Comparison of ENCODE assay signal across 8 mouse cellular contexts in genomic region chr2:167421330-167422149, GRCm38 (mm10). TPM values are rescaled to one million over a fixed set of nuclear protein-coding genes. Genes with fewer than 3 reads are reported as not detected.
DNase-seq lines count a peak whose midpoint lies in the region; ATAC-seq and TF ChIP-seq lines count a peak whose summit lies in the region.

Slc9a8 (plus strand) TSS chr2:167421712.

- peak within 1 kb of the TSS; percentile 96 for H3K27ac ChIP-seq in bone marrow, adult 2 months (ENCODE audit: control insufficient read depth, insufficient read depth, low read depth, low read length, poor library complexity)
- H3K27ac ChIP-seq in embryonic facial prominence, embryonic 15.5 days (replicated peaks) = peak within 1 kb of the TSS; percentile 98
- peak within 1 kb of the TSS; percentile 98 for H3K27ac ChIP-seq in kidney, embryonic 14.5 days (ENCODE audit: low read depth, low read length)
- peak within 1 kb of the TSS; percentile 98 for H3K27ac ChIP-seq in limb, embryonic 15.5 days

- peak; percentile 98 for DNase-seq in 3T3-L1 (ENCODE audit: low read depth, low spot score)
- peak; percentile 96 for DNase-seq in heart, adult 9 months (ENCODE audit: low spot score in 2 of 2)
- peak; percentile 89 to 90 for DNase-seq in monocyte, adult 2 months (ENCODE audit: low read depth in 1 of 2, low spot score in 2 of 2)
- DNase-seq in spleen, postnatal 36 days (ENCODE audit: low spot score in 2 of 2) = peak; percentile 92 to 93

- TF ChIP-seq POLR2A in bone marrow, adult 2 months (IDR thresholded peaks at IDR 0.05; ENCODE audit: borderline replicate concordance, control insufficient read depth, low read depth, low read length) = peak; percentile 82; the same call in 1 of the 2 replicates

- ATAC-seq in embryonic facial prominence, embryonic 15.5 days (ENCODE audit: insufficient number of reproducible peaks, low FRiP score, low TSS enrichment, low read depth) = peak; percentile 96
- peak; percentile 97 for ATAC-seq in kidney, embryonic 14.5 days (ENCODE audit: low FRiP score, low TSS enrichment)
- ATAC-seq in limb, embryonic 15.5 days (ENCODE audit: insufficient number of reproducible peaks, low FRiP score, low TSS enrichment, low read depth) = peak; percentile 91

- no peak; the same call in 1 of the 2 replicates for TF ChIP-seq CTCF in bone marrow, adult 2 months (IDR thresholded peaks at IDR 0.05; ENCODE audit: control insufficient read depth, insufficient read depth, low read length)

- peaks cover 27% of the 10 kb centered on the region for H3K36me3 ChIP-seq in embryonic facial prominence, embryonic 15.5 days
- peaks cover 30% of the 10 kb centered on the region for H3K36me3 ChIP-seq in kidney, embryonic 14.5 days (ENCODE audit: control insufficient read depth, insufficient read depth, low read length)
- peaks cover 27% of the 10 kb centered on the region for H3K36me3 ChIP-seq in limb, embryonic 15.5 days

- under 1% methylated on average over 66 of the region's 66 CpGs for WGBS in bone marrow, adult 2 months
- WGBS in embryonic facial prominence, embryonic 15.5 days = under 1% methylated on average over 66 of the region's 66 CpGs
- WGBS in kidney, embryonic 14.5 days = under 1% methylated on average over 64 of the region's 66 CpGs
- WGBS in limb, embryonic 15.5 days = under 1% methylated on average over 63 of the region's 66 CpGs

- H3K4me3 ChIP-seq in bone marrow, adult 2 months (replicated peaks; ENCODE audit: control insufficient read depth, low read depth, low read length) = peak within 1 kb of the TSS; percentile 89
- peak within 1 kb of the TSS; percentile 86 for H3K4me3 ChIP-seq in embryonic facial prominence, embryonic 15.5 days (replicated peaks)
- H3K4me3 ChIP-seq in kidney, embryonic 14.5 days (ENCODE audit: low read length) = peak within 1 kb of the TSS; percentile 83
- H3K4me3 ChIP-seq in limb, embryonic 15.5 days = peak within 1 kb of the TSS; percentile 70

- peak within 1 kb of the TSS; percentile 81 for H3K4me2 ChIP-seq in embryonic facial prominence, embryonic 15.5 days (replicated peaks)
- H3K4me2 ChIP-seq in kidney, embryonic 14.5 days (replicated peaks; ENCODE audit: low read depth, low read length) = peak within 1 kb of the TSS; percentile 80
- H3K4me2 ChIP-seq in limb, embryonic 15.5 days = peak within 1 kb of the TSS; percentile 78

- H3K4me1 ChIP-seq in bone marrow, adult 2 months (ENCODE audit: control insufficient read depth, insufficient read depth, low read length) = no peaks in the 10 kb centered on the region; the same call in 1 of the 2 replicates
- peaks cover 23% of the 10 kb centered on the region for H3K4me1 ChIP-seq in embryonic facial prominence, embryonic 15.5 days
- peaks cover 8% of the 10 kb centered on the region; the same call in 1 of the 2 replicates for H3K4me1 ChIP-seq in kidney, embryonic 14.5 days (ENCODE audit: control insufficient read depth, insufficient read depth, low read length)
- H3K4me1 ChIP-seq in limb, embryonic 15.5 days = peaks cover 19% of the 10 kb centered on the region

- H3K9me3 ChIP-seq in embryonic facial prominence, embryonic 15.5 days (replicated peaks) = no peaks in the 10 kb centered on the region
- H3K9me3 ChIP-seq in kidney, embryonic 14.5 days (ENCODE audit: control insufficient read depth, low read length) = no peaks in the 10 kb centered on the region
- H3K9me3 ChIP-seq in limb, embryonic 15.5 days = no peaks in the 10 kb centered on the region

- no peaks in the 10 kb centered on the region for H3K27me3 ChIP-seq in embryonic facial prominence, embryonic 15.5 days
- H3K27me3 ChIP-seq in kidney, embryonic 14.5 days (ENCODE audit: control insufficient read depth, insufficient read depth, low read length) = no peaks in the 10 kb centered on the region
- no peaks in the 10 kb centered on the region for H3K27me3 ChIP-seq in limb, embryonic 15.5 days

- H3K9ac ChIP-seq in embryonic facial prominence, embryonic 15.5 days = peak within 1 kb of the TSS; percentile 97
- H3K9ac ChIP-seq in kidney, embryonic 14.5 days (ENCODE audit: low read depth, low read length) = peak within 1 kb of the TSS; percentile 97
- H3K9ac ChIP-seq in limb, embryonic 15.5 days = peak within 1 kb of the TSS; percentile 88

RNA-seq across cellular contexts. Expression of gene Slc9a8, which starts in this region (rescaled TPM):
- 20.2 and 49.4 TPM in 2 replicates for polyA plus RNA-seq in bone marrow, adult 2 months (2011; ENCODE audit: insufficient read depth, insufficient read length, low replicate concordance, missing spikeins)
- 17.0 and 20.5 TPM in 2 replicates for polyA plus RNA-seq in embryonic facial prominence, embryonic 15.5 days (2015; fragmentation: Nextera tagmentation; extraction: Ambion mirVana)
- polyA plus RNA-seq in kidney, embryonic 14.5 days (2014; fragmentation: Nextera tagmentation; extraction: Ambion mirVana) = 15.3 and 28.6 TPM in 2 replicates
- 14.7 and 16.6 TPM in 2 replicates for polyA plus RNA-seq in limb, embryonic 15.5 days (2015; fragmentation: Nextera tagmentation; extraction: Ambion mirVana)

Comparison
In these comparisons a context has a peak if more than half of its experiments do, and no peak if none do; other contexts are left out.
1. Peak in every context shown above with its lines: DNase-seq, ATAC-seq, H3K4me3 ChIP-seq and H3K27ac ChIP-seq.